Mouse (Mus musculus) ovary, postnatal 10 days (tissue): ENCODE measurements around the gene Gm17416.
A peak's percentile ranks its signal among the peaks of the same experiment; 100 is the strongest.

Source experiments
- DNase-seq: peaks from one replicate; pipeline ENCODE4 v3.0.0; 2022; ENCODE audit warnings: low spot score

The Gm17416 gene

DNA sequence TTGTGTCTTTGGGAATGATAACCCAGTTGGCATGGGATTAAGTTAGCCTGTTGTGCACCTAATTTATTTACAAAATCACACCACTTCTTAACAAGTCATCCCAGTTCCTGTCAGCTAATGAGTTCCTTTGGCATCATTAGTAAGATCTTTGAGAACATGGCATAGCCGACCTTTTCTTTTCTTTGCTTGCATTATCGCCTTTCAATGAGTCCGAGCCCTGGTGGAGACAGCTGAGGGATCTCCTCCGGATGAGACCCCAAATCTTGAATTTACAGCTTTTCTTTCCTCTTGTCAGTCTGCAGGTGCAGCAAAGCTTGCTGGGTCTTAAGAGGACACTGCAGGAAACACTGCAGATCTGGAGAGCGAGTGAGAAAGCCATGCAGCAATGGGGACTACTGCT lies at the start of gene Gm17416:
Gene Gm17416 (plus strand): TSS at position 301 of the 400 bp plus-strand sequence.
- DNase-seq: no peak

DNA sequence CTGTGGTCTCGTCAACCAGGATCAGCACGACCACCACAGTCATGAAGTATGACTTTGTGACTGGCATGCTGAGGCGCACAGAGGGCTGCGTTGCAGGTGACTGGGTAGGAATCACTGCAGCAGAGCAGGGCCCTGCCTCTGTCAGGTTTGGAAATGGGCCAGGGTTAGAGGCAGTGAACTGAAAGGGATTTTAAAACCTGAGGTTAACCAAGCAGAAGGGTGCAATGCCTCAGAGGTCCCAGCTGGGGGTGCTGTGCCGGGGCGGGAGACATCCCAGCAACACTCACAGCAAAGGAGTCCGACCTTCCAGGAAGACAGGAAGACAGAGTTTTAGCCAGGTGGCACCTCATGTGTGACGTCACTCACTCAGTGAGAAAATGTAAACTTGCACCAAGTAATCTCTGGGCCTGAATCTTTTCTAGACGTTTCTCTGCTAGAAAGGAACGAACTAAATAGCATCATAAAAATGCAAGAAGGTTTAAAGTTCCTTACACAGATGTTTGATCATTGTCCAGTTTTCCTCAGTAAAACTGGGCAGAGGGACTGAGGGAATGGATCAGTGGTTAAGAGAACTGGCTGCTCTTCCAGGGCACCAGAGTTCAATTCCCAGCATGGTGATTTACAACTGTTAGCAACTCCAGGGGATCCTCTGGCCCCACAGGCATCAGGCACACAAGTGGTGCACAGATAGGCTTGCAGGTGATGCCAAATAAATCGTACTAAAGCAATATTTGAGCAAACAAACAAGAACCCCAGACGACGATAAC lies 29.0 kb upstream of the Gm17416 start, which contains the start of gene Defb29:
Gene Defb29 (minus strand): TSS at position 155 of the 767 bp plus-strand sequence.
- no peak for DNase-seq

DNA sequence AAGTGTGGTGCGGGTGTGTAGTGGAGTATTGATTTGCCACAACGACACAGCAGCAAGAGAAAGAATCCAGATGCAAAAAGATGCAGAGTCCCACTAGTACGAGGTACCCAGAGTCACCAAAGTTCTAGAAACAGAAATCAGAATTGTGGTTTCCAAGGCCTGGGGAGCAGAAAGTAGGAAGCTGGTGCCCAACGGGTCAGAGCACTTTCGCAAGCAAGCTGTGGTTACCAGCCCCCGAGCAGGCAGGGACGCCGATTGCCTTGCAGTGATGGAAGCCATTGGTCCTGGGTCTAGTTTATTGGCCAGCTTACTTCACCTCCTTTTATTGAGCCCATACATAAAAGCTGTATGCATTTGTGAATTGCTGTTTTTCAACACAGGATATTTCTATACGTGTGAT lies 27.2 kb upstream of the Gm17416 start:
- no peak for DNase-seq

DNA sequence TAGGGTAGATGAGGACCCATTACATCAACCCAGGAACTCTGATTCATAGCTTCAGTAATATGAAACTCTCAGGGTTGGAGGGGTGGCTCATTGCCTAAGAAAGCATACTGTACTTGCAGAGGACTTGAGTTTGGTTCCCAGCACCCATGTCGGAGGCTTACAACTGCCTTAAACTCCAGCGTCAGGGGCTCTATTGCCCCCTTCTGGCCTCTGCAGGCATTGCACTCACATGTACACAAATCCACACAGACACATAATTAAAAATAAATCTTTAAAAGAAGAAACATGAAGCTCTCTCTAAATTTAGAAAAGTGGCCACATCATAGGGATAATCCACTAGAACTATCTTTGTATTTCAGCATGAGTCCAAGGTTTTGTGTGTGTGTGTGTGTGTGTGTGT lies 26.2 kb upstream of the Gm17416 start:
- no peak for DNase-seq

DNA sequence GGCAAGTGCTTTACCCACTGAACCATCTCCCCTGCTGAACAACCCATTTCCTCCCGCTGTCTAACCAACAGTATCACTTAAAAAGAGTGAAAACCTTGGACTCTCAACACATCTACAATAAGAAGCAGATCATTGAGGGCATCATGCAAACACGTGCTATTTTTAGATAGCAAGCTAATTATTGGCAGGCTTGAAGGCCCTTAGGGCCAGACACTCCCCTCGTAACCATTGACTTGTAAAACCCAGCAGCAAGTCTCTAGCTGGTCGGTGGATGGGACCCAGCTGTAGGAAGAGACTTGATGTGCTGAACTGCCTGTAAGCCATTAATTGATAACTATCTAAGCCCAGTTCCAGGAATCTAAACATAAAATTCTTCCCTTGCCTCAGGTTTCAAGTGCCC lies 25.7 kb upstream of the Gm17416 start:
- no peak for DNase-seq

DNA sequence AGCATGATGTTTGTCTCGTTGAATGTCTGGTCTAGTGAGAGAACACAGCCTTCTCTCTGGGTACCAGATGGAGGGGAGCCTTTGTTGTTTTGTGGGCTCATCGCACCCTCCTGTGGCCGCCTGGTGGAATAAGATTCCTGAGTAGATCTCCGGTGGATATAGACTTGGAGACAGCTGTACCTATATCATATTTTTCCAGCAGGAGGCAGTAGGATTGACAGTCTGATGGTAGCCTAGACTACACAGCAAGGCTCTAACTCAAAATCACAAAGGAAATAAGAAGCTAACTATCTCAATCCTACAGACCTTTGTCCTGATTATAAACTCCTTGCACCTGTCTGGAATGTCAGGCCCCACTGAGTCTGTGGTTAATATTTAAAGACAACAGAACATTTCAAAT lies 24.4 kb upstream of the Gm17416 start:
- DNase-seq: no peak

DNA sequence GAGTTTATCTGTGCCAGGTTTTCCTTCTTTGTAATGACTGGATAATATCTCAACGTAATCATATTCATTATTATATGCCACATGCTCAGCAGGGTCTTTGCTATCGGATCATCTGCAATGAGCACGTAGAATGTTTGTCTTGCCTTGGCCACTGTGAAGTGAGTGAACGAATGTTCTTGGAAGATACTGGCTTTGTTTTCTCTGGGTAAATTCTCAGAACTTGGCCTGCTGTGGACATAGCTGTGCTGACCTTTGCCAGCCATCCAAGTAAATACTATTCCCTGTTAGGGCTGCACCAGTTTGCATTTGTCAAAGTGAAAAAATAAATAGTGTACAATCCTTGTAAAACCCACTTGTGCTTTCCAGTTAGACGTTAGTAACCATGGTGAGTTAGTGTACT lies 21.0 kb upstream of the Gm17416 start:
- no peak for DNase-seq

DNA sequence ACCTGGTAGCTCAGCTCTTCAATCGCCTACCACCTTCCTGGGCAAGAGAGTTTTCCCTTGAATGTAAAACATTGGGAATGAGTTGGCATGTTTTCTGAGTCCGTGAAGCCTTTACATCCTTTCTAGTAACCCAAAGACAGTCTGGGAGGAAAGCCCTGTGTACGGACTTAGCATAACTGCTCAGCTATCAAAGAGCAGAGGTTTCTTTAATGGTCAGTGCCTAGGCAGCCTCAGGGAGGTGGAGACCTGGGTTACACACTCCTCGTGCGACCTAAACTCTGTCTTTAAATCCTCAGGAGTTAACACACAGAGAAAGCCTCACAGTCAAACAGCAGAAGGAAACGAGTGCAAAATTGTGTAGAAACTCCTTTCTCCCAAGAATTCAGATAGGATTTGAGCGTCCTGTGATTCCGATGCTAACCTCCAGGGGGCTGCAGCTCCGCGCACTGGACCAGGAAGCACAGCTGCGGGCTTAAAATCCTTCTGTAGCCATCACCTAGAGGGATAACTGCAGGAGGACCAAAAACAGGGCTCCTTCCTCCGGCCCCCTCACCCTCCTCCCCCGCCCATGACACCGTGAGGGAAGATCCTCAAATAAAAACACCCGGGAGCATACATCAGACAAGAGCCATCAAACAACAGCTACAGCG lies 15.2 kb upstream of the Gm17416 start:
- DNase-seq: peak; percentile 24

DNA sequence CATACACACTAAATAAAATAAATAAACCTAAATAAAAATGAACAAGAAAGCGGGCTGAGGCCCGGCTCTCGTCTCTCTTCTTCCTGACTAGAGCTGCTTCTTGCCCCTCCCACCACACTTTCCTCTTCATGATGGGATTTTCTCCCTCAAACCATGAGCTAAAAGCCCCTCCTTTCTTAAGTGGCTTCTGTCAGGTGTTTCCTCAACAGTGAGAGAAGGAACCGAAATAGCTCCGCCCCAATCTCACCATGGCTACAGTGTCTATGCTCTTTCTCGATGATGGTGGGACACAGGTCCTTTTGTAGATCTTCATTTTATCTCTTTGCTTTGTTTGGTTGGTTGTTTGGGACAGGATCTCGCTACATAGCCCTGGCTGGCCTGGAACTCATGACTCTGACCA lies 12.5 kb upstream of the Gm17416 start:
- DNase-seq: no peak

DNA sequence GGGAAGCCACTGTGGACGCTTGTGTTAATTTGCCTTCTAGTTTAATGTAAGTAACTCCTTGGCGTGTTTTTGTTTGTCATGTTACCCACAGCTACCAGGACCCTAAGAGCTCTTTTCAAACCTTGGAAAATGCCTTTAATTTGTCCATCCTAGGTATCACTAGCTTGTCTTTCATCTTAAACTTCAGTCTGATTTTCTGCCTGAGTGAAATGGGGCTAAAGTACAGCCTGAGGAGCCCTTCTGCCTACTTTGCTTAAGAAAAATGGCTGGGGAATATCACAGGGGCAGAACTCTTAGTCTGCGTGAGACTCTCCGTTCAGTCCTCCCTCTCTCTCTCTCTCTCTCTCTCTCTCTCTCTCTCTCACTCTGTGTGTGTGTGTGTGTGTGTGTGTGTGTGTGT lies 743 bp downstream of the Gm17416 start:
- no peak for DNase-seq

DNA sequence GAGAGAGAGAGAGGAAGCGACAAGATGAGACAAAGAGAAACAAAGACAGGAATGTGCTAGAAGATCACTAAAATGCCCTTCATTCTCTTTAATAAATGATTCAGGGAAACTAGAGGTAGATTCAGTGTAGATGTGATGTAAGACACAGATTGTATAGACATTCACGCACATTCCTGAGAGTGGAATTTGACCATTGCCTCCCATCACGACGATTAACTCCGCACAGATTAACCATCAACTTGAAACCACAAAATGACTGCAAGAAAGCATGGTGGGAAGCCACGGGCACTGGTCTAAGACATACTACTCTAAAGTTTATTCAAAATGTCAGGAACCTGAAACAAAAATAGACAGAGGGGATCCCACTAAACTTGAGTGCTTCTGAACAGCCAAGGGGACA lies 1.2 kb downstream of the Gm17416 start:
- DNase-seq: no peak

DNA sequence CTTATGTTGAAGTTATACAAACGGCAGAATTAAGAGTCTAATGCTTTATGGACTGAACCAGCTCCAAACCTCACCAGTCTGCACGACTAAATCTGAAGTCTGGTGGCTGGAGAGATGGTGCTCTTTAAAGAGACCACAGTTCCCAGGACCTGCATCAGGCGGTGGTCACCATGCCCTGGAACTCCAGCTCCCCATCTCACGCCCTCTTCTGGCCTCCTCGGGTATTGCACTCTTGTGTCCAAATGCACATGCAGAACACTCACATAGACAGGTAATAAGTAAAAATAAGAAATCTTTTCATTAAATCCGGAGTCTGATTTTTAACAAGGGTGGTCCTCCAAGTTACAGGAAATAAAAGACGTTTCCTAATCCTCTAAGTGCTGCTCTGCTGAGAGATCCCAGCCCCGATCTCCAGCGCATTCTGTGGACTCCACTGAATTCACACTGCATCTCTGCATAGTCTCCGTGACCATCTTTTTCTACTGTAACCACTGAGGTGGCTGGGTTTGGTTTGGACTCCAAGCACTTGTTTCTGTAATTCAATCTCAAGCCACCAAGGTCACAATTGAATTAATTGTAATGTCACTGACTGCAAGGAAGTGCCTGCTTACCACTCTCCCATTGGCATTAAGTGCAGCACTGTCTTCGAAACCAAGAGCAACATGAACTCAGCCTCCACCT lies 3.1 kb downstream of the Gm17416 start, which contains the start of gene Defb21:
Gene Defb21 (plus strand): TSS at position 631 of the 681 bp plus-strand sequence.
- DNase-seq: no peak

DNA sequence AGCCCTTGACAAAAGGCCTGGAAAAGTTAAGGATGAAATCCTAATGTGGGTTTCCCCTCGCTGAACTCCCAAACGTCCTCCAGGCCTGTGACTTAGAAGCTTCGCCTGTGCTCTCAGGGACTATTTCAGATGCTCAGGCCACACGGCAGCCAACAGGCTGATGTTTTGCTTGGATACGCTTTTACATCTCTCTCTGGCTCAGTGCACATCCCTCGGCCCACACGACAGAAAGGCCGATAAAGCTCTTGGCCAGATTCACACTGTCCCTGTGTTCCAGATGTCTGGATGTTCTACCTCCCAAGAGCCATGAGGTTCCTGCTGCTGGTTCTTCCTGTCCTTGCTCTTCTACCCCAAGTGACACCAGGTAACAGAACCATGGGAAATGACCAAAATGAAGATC lies 4.3 kb downstream of the Gm17416 start:
- DNase-seq: no peak

DNA sequence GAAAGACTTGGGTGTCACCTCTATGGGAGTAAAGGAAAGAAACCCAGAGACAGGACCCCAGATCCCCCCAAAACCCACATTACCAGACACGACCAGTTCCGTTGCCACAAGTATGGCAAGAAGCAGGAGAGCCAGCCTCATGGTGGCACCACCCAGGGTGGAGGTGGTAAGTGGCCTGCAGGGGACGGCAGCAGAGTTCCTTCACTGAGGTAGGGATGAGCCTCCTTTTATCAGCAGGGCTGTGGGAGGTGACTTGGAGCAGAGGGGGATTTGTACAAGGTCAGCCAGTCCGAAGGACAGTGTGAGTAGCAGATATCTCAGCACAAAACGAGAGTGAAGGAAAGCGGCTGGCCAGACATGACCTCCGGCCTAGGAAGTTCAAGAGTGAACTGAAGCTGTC lies 11.0 kb downstream of the Gm17416 start, which contains the start of gene Defb19:
Gene Defb19 (minus strand): TSS at position 206 of the 400 bp plus-strand sequence.
- no peak for DNase-seq

DNA sequence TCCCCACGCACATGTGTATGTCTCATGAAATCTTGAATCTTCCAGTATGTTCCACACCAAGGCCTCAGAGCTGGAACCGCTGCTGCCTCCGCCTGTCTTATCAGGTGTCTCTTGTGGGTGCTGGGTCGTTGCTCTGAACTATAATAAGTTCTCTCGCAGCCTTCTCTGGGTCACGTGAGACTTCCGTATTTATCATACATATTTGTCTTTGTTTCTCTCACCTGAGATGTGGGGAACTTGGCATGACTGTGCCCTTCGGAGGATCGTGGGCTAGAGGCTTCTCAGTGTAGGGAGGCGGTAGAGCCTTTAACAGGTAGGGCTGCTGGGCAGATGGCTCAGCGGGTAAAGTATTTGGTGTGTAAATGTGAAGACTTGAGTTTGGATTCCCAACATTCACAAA lies 11.5 kb downstream of the Gm17416 start:
- DNase-seq: no peak

DNA sequence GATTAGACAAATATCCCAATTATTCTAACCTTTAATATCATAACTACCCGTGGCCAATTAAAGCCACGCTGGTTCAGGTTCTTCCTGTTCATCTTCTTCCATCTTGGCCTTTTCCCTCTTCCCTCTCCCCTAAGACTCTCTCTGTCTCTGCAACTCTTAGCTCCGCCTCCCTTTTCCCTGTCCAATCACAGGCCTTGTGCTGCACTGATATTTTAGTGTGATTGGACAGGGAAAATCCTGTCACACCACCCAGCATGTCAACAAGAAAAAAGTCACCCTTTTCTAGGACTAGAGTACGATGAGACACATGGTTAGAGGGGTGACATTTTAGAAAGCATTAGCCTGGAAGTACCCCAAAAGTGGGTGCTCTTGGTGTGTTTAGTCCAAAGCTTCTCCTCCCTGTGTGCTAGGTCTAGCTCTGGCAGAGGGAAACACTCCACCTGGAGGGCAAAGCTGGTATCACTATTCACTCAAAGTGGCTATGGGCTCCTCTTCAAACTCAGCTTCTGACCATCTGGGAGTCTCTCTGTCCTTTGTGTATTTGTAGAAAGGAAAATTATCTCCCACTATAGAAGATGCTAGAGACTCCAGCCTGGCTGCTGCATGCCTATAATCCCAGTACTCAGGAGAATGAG lies 17.9 kb downstream of the Gm17416 start:
- no peak for DNase-seq

DNA sequence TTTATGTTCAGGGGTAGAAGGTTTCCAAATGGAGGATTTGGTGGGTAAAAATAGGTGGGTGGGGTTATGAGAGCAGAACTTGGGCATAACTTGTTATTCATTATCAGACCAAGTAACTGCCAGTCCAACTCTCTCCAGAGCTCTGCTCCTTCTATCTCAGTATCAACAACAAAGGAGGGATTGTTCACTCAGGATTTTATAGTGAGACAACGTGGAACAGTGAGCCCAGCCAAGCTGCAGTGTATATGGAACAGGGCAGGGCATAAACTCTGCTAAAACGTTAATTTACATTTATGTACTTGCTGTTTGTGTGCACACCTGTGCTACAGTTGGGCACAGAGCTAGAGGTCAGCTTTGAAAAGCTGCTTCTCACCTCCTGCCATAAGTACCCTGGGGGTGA lies 19.3 kb downstream of the Gm17416 start:
- DNase-seq: no peak

DNA sequence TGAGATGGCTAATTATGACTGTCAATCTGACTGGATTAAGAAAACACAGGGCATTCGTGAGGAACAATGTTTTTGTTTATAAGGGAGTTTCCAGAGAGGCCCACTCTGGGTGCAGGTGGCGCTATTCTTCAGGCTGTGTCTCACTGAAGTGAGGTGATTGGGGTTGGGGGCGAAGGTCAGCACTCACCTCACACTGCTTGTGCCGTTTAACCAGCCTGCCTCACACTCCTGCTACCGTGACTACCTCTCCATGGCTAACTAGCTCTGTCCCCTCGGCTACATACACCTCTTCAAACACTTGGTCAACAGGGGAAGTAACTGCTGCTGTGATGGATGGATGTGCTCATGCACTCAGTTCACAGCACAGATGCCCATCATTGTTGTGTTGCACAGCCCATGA lies 19.9 kb downstream of the Gm17416 start:
- DNase-seq: no peak

DNA sequence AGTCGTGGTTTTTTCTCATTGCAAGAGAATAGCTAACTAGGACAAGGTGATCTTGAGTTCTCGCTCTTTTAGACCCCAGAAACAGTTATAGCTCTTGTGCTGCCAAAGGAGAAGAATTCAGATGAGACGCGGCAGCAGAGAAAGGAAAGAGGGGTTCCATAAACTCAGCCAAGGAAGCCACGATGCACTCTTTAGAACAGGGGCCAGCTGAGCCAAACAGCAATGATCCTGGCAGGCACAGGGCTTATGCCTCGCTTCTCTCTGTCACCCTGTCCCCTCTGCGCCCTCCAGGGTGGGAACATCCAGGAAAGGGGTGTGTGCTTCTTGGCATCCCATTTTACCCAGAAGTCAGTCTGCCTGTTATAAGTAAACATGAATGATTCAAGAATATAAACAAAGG lies 30.2 kb downstream of the Gm17416 start, which contains the start of gene Defb45:
Gene Defb45 (minus strand): TSS at position 101 of the 400 bp plus-strand sequence.
- DNase-seq: no peak

DNA sequence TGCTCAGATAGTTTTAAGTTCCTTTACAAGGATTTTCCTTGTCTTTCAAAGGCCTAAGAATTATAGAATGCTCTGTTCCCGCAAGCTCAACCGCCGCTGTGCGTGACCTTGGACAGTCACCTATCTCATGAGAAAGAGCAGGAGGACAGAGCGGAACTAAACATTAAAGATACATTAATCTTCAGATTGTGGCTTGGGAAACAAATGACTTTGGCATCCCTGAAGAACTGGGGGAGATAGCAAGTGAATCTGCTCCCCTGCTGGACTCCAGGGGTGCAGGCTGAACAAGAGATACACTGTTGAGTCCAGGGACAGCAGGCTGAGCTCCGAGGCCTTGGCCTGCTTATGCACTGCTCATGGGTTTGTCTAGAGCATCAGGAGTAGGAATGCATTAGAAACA lies 30.9 kb downstream of the Gm17416 start:
- DNase-seq: no peak

DNA sequence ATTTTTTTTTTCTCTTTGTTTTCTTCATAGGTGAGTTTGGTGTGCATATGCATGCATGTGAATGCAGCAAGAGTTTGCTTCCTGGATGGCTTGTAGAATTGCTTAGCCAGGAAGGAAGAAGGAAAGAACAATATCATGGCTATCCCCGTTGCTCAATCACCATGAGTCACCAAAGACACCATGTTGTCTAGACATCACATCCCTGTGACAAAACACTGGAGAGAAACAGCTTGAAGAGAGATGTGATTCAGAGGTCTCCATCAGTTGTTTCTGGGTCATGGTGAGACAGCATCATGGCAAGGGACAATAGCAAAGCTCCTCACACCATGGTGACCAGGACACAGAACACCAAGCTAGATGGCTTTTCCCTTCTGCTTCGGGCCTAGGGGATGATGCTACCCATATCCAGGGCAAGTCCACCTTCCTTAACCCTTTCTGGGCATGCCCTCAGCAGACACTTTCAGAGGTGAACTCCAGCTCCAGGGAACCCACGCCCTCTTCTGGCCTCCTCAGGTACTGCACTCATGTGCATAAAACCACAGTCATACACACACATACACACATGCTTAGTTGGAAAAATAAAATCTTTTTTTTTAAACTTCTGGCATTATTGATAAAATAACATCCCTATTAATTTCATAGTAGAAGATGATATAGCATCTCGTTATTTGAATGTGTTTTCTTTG lies 32.3 kb downstream of the Gm17416 start:
- no peak for DNase-seq

DNA sequence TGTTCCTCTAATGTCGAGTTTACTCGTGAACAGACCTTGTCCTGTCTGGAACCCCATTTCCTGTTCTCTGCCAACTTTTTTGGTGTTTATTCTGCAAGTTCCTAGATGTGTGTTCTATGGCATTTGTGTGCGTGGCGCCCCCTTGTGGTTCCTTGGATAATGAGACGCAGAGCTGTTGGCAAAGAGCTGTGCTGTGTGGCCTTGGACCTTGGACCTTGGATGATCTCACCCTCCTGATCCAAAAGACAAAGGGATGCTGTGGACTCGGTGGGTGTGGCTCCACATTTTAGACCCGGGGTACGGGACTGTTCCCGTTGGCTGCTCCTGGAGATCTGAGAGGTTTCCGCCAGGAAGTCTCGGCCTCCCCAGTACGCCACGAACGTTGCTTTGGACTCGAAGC lies 34.9 kb downstream of the Gm17416 start, which contains the start of gene Defb36:
Gene Defb36 (plus strand): TSS at position 271 of the 400 bp plus-strand sequence.
- no peak for DNase-seq
